Mouse (Mus musculus) midbrain, embryonic 13.5 days (tissue): ENCODE results near the gene Zc3hav1l. TPM values are rescaled to one million over a fixed set of nuclear protein-coding genes. Genes with fewer than 3 reads are reported as not detected.

Source experiments
- ATAC-seq: fragments of 200-750 bp; cut with Nextera tagmentation; 2 replicates; pipeline ENCODE4 v1.8.0; 2017; ENCODE audit warnings: mild to moderate bottlenecking, moderate TSS enrichment, moderate library complexity
- H3K27ac ChIP-seq: fragments of 300-500 bp; sonication (generic); 2 replicates; pipeline ENCODE4 v1.5.1; 2015; ENCODE audit warnings: inconsistent platforms, mild to moderate bottlenecking, moderate library complexity
- H3K27me3 ChIP-seq: fragments of 300-500 bp; sonication (generic); 2 replicates; pipeline ENCODE4 v1.6.1; 2015; ENCODE audit warnings: mild to moderate bottlenecking, inconsistent platforms
- H3K36me3 ChIP-seq: fragments of 300-500 bp; sonication (generic); 2 replicates; pipeline ENCODE4 v1.6.1; 2015; ENCODE audit warnings: mild to moderate bottlenecking, inconsistent platforms
- H3K4me1 ChIP-seq: fragments of 300-500 bp; sonication (generic); replicated peaks from 2 replicates; pipeline ENCODE4 v1.6.1; 2015; ENCODE audit warnings: inconsistent platforms
- H3K4me2 ChIP-seq: fragments of 300-500 bp; sonication (generic); replicated peaks from 2 replicates; pipeline ENCODE4 v1.6.1; 2015; ENCODE audit warnings: moderate library complexity, mild to moderate bottlenecking, inconsistent platforms
- H3K4me3 ChIP-seq: fragments of 300-500 bp; sonication (generic); replicated peaks from 2 replicates; pipeline ENCODE4 v1.5.1; 2015; ENCODE audit warnings: mild to moderate bottlenecking, inconsistent platforms
- H3K9ac ChIP-seq: fragments of 300-500 bp; sonication (generic); replicated peaks from 2 replicates; pipeline ENCODE4 v1.6.1; 2015; ENCODE audit warnings: mild to moderate bottlenecking, inconsistent platforms
- H3K9me3 ChIP-seq: fragments of 300-500 bp; sonication (generic); 2 replicates; pipeline ENCODE4 v1.6.1; 2016; ENCODE audit warnings: mild to moderate bottlenecking, inconsistent platforms
- WGBS: fragments of 180-500 bp; shearing (Covaris S2); methylation state at CpG from one replicate; pipeline ENCODE4 v1.1.7; 2015; 5-methylcytosine and 5-hydroxymethylcytosine counted together
- polyA plus RNA-seq: library from polyadenylated mRNA; unstranded; fragments of >200 nt; fragmentation: Nextera tagmentation; extraction: Ambion mirVana; gene quantifications from 2 replicates; pipeline ENCODE4 v1.2.1, GENCODE M21; 2015

The Zc3hav1l gene
- polyA plus RNA-seq, 1 experiment from 2014 or later, result 10.6 TPM

DNA sequence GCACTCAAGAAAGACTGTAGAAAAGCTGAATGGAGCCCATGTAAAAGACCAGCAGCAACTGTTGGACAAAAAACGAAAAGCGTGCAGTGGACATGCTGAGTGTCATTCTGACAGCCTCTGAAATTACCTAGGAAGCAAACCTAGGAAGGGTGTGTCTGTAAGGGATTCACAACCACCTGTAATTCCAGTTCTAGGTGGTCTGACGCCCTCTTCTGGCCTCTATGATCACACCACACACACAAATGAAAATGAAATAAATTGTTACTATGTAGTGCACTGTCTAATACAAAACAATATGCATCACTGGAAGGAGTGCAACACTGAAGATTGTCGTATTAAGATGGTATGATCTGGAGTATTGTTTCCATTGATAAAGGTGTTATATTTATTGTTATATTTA is 37.2 kb downstream of the Zc3hav1l start:
- H3K27me3 ChIP-seq, result 0 out of 2 replicates have a peak, but pooled peaks cover 7% of the 10 kb centered on the region
- no peak overlapping the region for H3K27ac ChIP-seq
- ATAC-seq, result no peak
- H3K4me1 ChIP-seq, result no peaks in the 10 kb centered on the region
- H3K9me3 ChIP-seq, result no peaks in the 10 kb centered on the region
- 71% methylated on average over 4 of the region's 4 CpGs for whole genome bisulfite sequencing
- no peak overlapping the region for H3K4me2 ChIP-seq
- H3K9ac ChIP-seq, result no peak overlapping the region
- H3K36me3 ChIP-seq, result no peaks in the 10 kb centered on the region
- H3K4me3 ChIP-seq, result no peak overlapping the region

DNA sequence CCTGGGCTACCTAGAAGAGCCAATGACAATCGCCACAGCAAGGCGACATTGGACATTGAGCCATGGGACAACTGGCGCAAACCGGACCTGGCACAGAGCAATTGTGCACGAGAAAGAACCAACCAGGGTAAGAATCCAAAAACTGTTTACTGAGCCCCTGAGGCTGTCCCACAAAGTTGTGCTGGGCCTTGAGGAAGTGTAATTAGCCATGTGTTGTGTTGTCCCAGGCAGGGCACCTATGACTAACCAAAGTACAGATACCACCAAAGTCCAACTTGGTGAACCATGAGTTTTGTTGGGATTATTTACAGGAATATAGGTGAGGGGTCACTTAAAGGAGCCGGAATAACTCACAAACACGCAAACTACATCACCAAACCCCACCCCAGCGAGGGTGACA is 41.6 kb downstream of the Zc3hav1l start:
- WGBS, result 93% methylated on average over 8 of the region's 8 CpGs
- ATAC-seq, result no peak

DNA sequence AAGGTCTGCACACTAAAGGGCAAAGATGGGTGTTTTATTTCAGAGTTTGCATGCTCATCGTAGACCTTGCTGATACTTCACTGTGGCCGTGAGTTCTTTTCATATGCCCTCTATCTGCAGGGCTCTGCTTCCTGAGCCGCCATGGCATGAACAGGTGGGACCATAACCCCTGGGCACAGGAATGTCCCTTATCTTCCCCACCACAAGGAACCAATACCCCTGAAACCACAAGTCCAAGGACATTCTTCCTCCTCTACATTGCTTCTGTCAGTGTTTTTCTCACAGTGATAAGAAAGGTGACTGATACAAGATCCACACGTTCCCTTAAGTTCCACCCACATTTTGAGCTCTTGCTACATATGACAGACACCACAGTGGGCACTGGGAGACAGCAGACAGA is 42.3 kb downstream of the Zc3hav1l start:
- H3K27me3 ChIP-seq, result peaks cover 5% of the 10 kb centered on the region; the same call in 1 of the 2 replicates
- no peak overlapping the region for H3K27ac ChIP-seq
- ATAC-seq, result no peak
- no peaks in the 10 kb centered on the region for H3K9me3 ChIP-seq
- no peaks in the 10 kb centered on the region for H3K36me3 ChIP-seq
- H3K4me2 ChIP-seq, result no peak overlapping the region
- no peak overlapping the region for H3K4me3 ChIP-seq
- H3K9ac ChIP-seq, result no peak overlapping the region
- peaks cover 18% of the 10 kb centered on the region for H3K4me1 ChIP-seq
- WGBS, result 93% methylated on average over 4 of the region's 4 CpGs

More for the DNA sequence above, 41.6 kb downstream of the Zc3hav1l start:
- no peak overlapping the region for H3K4me3 ChIP-seq
- no peak overlapping the region for H3K4me2 ChIP-seq
- no peak overlapping the region for H3K9ac ChIP-seq
- H3K27me3 ChIP-seq, result peaks cover 5% of the 10 kb centered on the region; the same call in 1 of the 2 replicates
- H3K27ac ChIP-seq, result no peak overlapping the region
- no peaks in the 10 kb centered on the region for H3K36me3 ChIP-seq
- H3K4me1 ChIP-seq, result peaks cover 11% of the 10 kb centered on the region
- no peaks in the 10 kb centered on the region for H3K9me3 ChIP-seq

DNA sequence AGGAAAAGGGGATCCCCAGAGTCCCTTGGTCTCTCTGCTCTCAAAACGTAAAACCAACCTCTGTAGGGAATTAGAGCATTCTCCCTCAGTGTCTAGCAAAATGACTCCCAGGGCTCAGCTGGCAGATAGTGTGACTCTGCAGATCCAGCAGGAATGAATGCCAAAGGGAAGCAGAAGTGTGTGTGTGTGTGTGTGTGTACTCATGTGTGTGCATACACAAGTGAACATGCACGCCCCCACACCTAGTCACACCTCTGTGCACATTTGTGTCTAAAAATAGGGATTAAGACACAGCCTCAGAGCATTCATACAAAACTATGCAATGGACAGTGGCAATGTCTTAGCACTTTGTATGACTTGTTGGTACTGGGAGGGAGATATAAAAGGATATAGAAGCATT is 43.3 kb downstream of the Zc3hav1l start:
- Histone ChIP-seq H3K9ac (no peak overlapping the region), H3K27me3 (peaks cover 5% of the 10 kb centered on the region; the same call in 1 of the 2 replicates), H3K36me3 (no peaks in the 10 kb centered on the region), H3K27ac (no peak overlapping the region), H3K4me3 (no peak overlapping the region), H3K9me3 (no peaks in the 10 kb centered on the region), H3K4me1 (peaks cover 28% of the 10 kb centered on the region), H3K4me2 (no peak overlapping the region)
- 62% methylated on average over 2 of the region's 2 CpGs for WGBS
- no peak for ATAC-seq

DNA sequence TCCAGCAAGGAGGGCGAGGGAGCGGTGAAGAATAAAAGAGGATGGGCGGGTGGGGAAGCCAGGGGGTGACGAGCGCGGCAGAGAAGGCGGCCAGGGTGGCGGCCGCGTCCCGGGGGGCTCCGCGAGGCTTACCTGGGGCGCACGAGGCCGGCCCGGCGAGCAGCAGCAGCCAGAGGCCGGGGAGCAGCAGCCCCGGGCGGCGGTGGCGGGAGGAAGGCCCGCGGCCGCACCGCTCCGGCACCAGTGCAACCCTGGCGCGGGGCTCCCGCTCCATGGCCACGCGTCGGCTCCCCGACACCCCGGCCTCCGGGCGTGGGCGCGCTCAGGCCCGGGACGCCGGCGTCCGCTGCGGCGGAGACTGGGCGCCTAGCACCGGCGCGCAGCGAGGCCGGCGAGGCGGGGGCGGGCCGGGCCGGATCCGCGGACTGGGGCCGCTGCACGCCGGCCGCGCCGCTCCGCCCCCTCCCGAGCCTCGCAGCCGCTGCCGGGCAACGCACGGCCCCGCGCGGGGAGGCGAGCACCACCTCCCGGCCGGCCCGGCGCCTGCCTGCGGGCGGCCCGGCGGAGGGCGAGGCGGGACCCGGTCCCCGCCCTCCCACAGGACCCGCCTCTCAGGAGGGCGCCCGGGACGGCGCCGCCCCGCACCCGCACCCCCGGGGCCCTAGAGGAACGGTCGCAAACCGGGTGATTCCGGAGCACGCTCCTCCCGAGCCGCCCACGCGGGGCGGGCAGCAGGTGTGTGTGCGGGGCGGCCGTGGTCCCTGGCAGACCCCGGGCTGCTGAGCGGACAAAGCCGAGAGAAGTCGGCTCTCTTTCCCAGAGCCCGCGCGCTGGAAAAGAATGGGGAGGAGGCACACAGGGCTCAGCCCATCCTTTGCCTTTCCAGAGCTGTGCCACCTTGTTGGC is 45.1 kb downstream of the Zc3hav1l start, which contains the start of gene D630045J12Rik:
D630045J12Rik (minus strand) TSS at position 274 of the 906 bp plus-strand sequence.
- peak within 1 kb of the TSS; percentile 98 for H3K27ac ChIP-seq
- H3K4me1 ChIP-seq, result peaks cover 44% of the 10 kb centered on the region
- ATAC-seq, result peak; percentile 96
- H3K4me2 ChIP-seq, result peak within 1 kb of the TSS; percentile 87
- H3K9me3 ChIP-seq, result no peaks in the 10 kb centered on the region
- under 1% methylated on average over 99 of the region's 118 CpGs for WGBS
- H3K4me3 ChIP-seq, result peak within 1 kb of the TSS; percentile 92
- no peaks in the 10 kb centered on the region for H3K36me3 ChIP-seq
- peak within 1 kb of the TSS; percentile 99 for H3K9ac ChIP-seq
- H3K27me3 ChIP-seq, result peaks cover 5% of the 10 kb centered on the region; the same call in 1 of the 2 replicates

DNA sequence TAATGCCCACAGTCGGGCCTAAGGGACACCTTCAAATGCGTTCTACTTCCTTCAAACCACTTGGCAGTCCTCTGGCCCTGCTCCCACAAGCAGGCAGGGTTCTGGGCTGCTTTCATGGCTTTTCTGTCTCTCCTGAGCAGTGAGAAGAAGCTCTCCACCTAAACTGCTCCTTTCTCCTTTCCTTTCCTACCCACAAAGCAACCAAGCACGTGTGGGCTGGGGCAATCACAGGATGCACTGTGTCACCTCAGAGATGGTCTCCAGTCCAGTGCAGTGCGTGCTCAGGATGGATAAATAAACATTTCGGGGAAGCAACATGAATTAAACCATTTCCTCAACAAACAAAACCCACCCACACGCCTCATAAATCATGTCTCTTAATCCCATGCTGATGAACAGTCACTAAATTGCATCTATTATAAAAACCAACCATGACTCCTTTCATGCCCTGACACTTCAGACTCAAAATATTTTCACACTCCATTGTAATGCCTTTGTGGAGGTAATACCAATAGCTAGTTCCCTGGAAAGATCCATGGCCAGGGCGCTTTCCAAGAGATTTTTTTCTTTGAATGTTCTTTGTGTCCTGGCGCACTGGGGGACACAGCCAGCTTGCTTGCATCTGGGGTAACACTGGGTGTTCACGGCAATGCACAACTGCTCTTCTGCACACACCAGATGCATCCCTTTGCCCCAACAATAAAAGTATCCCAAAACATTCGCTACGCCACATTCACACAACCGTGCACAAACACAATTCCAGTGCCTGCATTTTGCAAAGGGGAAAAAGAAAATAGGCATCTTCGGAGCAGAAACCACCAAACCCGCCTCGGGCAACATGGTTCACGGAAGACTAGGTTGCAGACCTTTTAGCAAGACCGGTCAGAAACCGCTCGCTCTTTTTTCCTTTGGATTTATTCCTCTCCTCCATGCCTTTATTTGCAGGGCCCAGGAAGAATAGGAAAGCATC is 46.0 kb downstream of the Zc3hav1l start:
- ATAC-seq, result no peak
- Histone ChIP-seq H3K9ac (peak overlapping the region; percentile 99), H3K36me3 (no peaks in the 10 kb centered on the region), H3K27ac (peak overlapping the region; percentile 98), H3K27me3 (peaks cover 5% of the 10 kb centered on the region; the same call in 1 of the 2 replicates), H3K9me3 (no peaks in the 10 kb centered on the region), H3K4me1 (peaks cover 52% of the 10 kb centered on the region), H3K4me2 (peak overlapping the region; percentile 87), H3K4me3 (peak overlapping the region; percentile 92)
- 4% methylated on average over 19 of the region's 19 CpGs for WGBS

DNA sequence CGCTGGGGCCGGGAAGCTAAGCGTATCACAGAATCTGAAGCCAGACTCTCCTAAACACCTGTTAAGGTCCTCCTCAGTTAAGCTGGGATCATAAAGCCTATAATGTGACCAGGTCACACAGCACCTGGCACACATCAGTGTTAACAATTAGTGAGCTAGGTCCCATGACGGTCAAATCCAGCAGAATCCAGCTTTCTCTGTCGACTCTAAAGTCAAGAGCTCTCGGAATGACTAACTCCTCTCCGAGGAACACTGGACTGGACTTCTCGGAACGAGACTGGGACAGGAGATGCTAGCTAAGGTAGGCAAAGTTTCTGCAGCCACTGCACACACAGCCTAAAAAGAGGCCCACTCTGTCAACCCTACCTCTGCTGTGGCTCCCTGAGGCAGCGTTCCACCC is 46.9 kb downstream of the Zc3hav1l start:
- peaks cover 5% of the 10 kb centered on the region; the same call in 1 of the 2 replicates for H3K27me3 ChIP-seq
- no peaks in the 10 kb centered on the region for H3K9me3 ChIP-seq
- ATAC-seq, result no peak
- peak overlapping the region; percentile 99 for H3K9ac ChIP-seq
- no peak overlapping the region; the same call in 1 of the 2 replicates for H3K27ac ChIP-seq
- H3K4me2 ChIP-seq, result peak overlapping the region; percentile 87
- WGBS, result 63% methylated on average over 10 of the region's 10 CpGs
- H3K4me1 ChIP-seq, result peaks cover 58% of the 10 kb centered on the region
- H3K4me3 ChIP-seq, result peak overlapping the region; percentile 92
- H3K36me3 ChIP-seq, result no peaks in the 10 kb centered on the region

DNA sequence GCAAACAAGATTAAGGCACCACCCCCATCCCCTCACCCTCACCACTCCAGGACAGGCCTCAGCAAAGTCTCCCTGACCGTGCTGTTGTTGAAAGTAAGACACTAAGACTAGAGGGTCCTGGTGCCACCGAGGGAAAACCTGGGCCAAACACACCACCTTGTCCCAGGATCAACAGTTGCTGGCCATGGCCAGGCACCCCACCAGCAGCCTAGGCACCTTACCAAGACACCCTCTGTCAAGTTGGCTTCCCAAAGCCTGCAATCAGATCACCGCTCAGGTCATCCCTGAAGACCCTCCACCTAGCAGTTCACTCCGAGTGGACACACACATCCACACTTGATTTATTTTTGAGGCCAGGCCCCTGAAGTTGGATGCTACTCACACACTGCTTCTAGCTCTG is 47.6 kb downstream of the Zc3hav1l start:
- Histone ChIP-seq H3K36me3 (no peaks in the 10 kb centered on the region), H3K9me3 (no peaks in the 10 kb centered on the region), H3K9ac (peak overlapping the region; percentile 99; the same call in 1 of the 2 replicates), H3K4me3 (peak overlapping the region; percentile 92), H3K4me2 (peak overlapping the region; percentile 87), H3K27ac (no peak overlapping the region), H3K27me3 (peaks cover 4% of the 10 kb centered on the region; the same call in 1 of the 2 replicates), H3K4me1 (peaks cover 59% of the 10 kb centered on the region)
- 58% methylated on average over 4 of the region's 4 CpGs for WGBS
- no peak for ATAC-seq

DNA sequence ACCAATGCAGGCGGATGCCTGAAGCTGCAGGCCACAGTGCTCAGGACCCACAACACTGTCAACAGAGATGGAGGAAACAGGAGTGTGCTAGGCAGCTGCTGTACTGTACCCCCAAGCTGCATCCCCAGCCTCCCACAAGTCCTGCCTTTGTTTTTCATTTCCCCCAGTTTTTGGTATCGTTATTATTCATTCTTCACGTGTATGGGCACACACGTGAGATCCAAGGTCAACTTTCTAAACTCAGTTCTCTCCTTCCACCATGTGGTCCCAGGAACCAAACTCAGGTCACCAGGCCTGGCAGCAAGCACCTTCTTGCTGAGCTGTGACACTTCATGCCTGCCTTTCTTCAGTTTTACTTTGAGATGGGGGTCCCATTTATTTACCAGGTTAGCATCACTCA is 51.7 kb downstream of the Zc3hav1l start:
- Histone ChIP-seq H3K9ac (no peak overlapping the region), H3K4me1 (peaks cover 75% of the 10 kb centered on the region), H3K27ac (no peak overlapping the region), H3K27me3 (no peaks in the 10 kb centered on the region), H3K9me3 (no peaks in the 10 kb centered on the region), H3K4me2 (no peak overlapping the region), H3K4me3 (no peak overlapping the region), H3K36me3 (no peaks in the 10 kb centered on the region)
- ATAC-seq, result no peak
- 94% methylated on average over 4 of the region's 4 CpGs for WGBS

DNA sequence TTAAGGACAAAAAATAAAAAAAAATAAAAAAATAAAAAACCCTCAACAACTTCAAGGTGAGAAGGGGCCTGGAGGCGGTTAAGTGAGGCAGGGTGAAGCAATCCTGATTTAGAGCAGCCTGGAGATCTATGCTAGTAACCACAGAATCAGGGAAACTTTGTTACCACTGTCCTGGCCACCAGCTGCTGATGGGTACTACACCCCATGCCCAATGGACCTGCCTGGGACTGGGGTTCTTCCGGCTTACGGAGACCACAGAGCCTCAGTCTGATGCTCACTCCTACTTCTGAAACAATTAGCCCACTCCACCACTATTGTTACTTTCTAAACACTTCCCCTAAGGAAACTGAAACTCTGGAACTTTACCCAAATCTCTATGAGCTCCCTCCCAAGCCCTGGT is 54.3 kb downstream of the Zc3hav1l start:
- no peak overlapping the region for H3K4me2 ChIP-seq
- no peak overlapping the region for H3K4me3 ChIP-seq
- no peaks in the 10 kb centered on the region for H3K9me3 ChIP-seq
- H3K27ac ChIP-seq, result no peak overlapping the region
- H3K9ac ChIP-seq, result no peak overlapping the region
- H3K36me3 ChIP-seq, result no peaks in the 10 kb centered on the region
- 87% methylated on average over 3 of the region's 3 CpGs for WGBS
- no peaks in the 10 kb centered on the region for H3K27me3 ChIP-seq
- ATAC-seq, result no peak
- H3K4me1 ChIP-seq, result peaks cover 69% of the 10 kb centered on the region

DNA sequence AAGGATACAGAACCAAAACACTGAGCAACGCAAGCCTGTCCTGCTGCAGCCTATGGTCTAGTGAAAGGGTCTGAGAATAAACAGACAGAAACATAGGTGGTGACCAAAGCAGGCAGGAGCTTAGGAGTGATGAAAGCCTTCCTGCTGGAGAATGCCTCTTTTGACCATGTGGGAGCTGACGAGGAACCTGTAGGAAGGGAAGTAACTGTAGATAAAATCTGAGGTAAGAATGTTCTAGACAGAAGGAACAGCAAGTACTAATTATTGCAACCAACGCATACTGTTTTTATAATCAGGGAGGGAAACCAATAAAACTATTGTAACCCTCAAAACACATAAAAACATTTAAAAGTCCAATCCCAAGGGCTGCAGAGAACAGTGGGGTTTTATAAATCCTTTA is 54.9 kb downstream of the Zc3hav1l start:
- 86% methylated on average over 3 of the region's 3 CpGs for WGBS
- Histone ChIP-seq H3K4me3 (no peak overlapping the region), H3K4me2 (no peak overlapping the region), H3K36me3 (no peaks in the 10 kb centered on the region), H3K9ac (no peak overlapping the region), H3K27me3 (no peaks in the 10 kb centered on the region), H3K9me3 (no peaks in the 10 kb centered on the region), H3K27ac (no peak overlapping the region), H3K4me1 (peaks cover 66% of the 10 kb centered on the region)
- no peak for ATAC-seq
